Mouse (Mus musculus): ENCODE results near the gene Gm45062.

Gm45062 gene

DNA sequence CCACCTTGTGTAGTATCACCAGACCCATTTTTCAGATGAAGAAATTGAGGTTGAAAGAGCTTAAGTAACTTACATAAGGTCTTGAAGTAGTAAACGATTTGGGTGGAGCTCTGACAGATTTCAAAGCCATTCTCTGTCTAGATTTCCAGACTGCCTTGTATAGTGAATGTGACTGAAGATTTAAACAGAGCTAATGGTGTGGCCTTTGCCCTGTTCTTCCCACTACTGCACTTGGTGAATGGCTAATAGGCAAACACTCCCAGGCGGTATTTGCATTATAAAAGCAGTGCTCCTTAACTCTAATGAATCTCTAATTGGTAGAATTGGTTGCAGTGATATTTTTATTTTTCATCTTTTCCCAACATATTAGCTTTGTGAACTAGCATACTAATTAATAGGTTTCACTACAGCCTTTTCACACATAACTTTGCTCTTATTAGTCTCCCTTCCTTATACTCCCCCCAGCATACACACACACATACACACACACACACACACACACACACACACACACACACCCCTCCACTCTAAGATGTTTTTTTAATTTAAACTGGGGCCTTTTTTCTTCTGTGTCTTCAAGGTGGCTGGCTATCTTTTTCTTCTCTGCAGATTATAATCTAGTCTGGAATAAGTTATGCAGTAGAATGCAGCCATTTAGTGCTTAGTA, 109.1 kb downstream of the Gm45062 start:
- no peak for DNase-seq (ENCODE audit: extremely low spot score)

DNA sequence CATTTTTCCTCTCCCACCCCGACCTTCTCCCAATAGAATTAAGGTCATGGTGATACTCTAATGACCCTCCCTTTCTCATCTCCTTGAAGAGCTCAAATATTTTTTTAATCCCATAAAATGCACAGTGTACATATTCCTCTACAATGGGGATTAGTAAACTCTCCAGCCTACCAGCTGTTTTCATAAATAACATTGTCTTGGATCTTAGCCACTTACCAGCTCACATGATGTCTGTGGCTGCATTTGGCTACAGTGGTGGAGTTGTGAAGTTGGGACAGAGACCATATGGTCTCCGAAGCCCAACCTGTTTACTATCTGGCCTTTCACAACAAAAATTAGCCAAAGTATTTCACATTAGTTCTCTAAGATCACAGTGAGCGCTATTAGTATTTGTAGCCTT, 111.4 kb downstream of the Gm45062 start:
- no peak for DNase-seq (ENCODE audit: extremely low spot score)

DNA sequence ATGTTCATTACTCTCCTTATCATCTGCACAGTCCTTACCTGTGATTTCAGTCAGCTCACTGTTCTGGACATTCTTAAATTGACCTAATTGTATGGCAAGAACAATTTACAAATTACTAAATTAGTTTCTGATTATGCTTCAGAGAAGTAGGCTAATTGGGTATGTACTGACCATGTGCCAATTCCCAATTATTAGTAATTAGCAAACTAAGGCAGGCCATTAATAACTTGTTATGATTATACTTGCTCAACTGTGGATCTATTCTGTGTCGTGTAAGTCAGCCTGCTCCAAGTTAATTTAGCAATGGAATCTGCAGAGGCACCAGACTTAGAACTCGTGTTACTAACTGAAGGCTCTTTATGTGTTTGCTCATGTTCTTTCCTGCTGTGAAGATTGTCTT, 113.8 kb downstream of the Gm45062 start:
- DNase-seq (ENCODE audit: extremely low spot score): no peak

DNA sequence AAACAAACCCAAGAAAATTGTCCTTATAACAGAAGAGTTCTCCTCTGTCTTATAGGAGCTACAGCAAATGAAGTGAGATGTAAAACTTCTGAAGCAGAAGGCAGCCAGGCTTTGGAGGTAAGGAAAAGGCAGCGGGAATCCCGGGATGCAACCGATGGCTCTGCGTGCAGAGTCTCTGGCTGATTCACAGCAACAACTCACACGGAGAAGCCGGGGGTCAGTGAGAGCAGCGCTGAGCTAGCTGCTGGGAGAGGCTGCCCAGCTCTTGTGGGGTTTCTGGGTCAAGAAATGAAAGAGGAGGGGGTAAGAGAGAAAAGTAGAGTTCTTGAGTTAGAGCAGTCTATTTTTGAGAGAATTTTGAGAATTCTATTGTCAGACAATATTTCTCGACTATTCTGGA, 114.6 kb downstream of the Gm45062 start:
- DNase-seq (ENCODE audit: extremely low spot score): no peak

DNA sequence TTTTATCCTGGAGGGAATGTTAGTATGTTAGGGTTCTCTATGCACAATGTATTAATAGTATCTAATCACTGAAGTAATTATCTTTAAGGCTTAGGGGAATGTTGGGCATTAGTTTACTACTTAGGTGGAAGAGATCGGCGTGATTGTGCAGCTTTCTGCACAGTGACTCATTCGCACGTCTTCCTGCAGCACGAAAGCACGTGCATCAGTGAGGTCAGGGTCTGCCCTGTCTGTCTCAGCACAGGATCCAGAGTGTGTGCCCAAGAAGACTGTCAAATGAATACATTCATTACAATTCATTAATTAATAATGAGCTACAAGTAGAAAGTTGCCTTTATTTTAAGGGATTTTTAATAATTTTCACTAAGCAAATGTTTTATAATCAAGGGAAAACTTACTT, 115.0 kb downstream of the Gm45062 start:
- no peak for DNase-seq (ENCODE audit: extremely low spot score)

DNA sequence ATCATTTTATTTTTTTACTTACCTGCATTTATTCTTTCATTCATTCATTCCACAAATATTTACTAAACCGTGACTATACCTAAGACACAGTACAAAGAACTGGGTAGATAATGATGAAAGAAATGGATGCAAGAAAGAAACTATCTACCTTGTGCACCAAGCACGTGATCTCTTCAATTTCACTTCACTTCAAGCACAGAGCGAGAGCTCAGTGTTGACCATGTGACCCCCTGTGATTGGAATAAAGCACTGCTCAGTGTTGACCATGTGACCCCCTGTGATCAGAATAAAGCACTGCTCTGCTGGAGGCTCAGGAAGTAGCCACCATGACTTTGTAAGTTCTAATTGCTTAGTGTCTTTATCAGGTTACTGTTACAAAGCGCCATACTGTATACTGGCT, 115.5 kb downstream of the Gm45062 start:
- DNase-seq (ENCODE audit: extremely low spot score): no peak

DNA sequence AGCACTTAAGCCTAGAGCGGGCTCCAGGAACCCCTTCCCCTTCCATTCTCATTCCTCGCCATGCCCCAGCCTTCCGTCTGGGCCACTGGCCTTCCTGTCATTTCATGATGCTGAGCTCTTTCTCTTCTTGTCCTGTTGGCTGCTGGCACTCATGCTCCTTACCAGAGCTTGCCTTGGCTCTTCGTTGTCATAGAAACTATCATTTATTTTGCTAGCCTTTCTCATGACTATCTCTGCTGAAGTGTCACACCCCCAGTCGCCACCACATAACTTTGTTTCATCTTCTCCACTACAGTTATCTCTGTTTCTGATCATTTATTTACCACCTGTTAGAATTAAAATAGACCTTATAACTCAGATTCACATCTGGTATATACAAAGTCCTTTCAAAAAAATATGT, 117.1 kb downstream of the Gm45062 start:
- no peak for DNase-seq (ENCODE audit: extremely low spot score)

DNA sequence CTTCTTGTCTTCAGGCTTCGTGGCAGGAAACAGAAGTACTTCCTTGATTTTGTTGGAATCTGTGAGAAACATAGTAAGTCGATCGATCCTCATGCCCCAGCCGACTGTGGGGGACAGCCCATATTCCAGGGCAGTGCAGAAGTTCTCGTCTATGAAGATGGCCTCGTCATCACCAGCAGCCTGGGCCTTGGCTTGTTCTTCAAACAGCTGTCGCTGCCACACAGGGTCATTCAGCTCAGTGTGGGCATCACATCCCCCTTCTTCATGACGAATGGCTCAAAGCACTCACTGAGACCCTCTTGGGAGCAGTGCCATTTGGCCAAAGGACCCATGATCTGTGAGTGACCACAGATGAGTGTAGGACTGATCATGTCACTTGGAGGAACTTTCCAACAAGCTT, 118.4 kb downstream of the Gm45062 start:
- no peak for DNase-seq (ENCODE audit: extremely low spot score)

DNA sequence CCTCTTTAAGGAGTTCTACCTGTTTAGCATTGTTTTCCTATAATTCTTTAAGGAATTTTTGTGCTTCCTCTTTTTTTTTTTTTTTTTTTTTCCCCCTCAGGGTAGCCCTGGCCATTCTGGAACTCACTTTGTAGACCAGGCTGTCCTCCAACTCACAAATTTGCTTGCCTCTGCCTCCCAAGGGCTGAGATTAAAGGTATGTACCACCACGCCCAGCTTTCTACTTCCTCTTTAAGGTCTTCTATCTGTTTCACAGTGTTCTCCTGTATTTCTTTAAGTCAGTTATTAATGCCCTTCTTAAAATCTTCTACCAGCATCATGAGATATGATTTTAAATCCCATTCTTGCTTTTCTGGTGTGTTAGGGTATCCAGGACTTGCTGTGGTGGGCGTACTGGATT, 130.1 kb downstream of the Gm45062 start:
- no peak for DNase-seq (ENCODE audit: extremely low spot score)

DNA sequence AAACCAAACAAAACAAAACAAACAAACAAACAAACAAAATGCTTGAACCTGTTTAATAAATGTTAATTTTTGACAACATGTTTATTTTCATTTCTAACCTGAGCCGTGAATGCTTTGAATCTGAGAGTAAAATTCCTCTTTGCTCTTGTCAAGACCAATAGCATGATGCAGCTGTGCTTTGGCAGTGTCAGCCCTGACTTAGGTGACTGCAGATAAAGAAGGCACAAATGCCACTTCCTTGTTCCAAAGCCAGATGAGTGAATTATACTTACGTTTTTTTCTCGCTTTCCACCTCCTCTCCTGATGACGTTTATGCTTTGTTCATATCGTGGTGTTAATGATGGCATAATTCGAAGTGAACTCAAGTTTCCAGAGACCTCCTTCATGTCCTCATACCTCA, 131.0 kb downstream of the Gm45062 start:
- DNase-seq (ENCODE audit: extremely low spot score): no peak

DNA sequence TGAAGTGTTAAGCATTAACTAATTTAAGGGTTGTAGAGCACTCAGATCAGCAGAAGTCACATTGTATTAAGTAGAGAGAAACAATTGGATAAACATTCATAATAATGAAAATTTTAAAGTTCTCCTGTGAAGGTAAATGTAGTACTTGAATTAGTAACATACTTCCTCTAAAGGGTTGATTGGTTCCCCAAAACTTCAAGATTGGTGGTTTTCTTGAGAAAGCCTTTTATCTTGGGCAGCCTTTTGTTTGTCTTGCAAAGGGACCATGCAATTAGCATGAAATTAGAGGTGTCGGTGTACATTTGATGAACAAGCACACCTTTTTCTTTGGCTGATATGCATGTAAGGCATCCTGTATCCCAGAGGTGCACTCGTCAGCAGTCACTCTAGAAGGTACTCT, 131.7 kb downstream of the Gm45062 start:
- no peak for DNase-seq (ENCODE audit: extremely low spot score)

DNA sequence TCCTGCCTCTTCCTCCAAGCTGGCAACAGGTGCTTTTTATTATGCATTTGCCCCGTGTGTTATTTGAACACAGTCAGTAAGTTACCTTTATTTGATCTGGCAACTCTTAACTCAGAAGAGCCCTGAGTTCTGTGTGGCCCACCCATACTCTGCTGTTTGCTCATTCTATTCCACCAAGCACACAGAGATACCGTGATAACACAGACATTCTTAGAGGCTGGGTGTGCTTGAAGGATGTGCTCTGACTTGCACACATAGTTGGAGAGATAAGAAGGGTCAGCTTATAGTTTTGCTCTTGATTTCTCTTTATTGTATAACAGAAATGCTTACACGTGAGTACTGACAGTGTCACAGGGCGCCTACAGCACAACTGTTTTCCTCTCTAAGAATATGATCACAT, 133.8 kb downstream of the Gm45062 start:
- no peak for DNase-seq (ENCODE audit: extremely low spot score)

DNA sequence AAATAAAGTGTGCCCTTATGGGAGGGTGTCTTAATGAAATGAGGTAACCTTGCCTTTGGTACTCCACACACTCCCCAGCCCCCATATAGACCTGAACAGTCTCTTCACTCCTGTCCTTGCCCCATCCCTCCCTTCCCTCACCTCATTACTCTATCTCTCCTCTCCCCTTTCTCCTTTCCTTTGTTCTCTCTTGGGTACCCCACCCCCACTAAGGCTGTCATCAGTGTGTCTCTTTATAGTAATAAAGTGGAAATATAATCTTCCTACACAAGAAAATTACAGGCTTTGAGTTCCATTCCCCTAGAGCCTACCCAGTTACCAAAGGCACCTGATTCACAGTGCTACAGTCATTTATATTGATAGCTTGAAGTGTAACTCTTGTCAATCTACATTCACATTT, 134.8 kb downstream of the Gm45062 start:
- no peak for DNase-seq (ENCODE audit: extremely low spot score)

DNA sequence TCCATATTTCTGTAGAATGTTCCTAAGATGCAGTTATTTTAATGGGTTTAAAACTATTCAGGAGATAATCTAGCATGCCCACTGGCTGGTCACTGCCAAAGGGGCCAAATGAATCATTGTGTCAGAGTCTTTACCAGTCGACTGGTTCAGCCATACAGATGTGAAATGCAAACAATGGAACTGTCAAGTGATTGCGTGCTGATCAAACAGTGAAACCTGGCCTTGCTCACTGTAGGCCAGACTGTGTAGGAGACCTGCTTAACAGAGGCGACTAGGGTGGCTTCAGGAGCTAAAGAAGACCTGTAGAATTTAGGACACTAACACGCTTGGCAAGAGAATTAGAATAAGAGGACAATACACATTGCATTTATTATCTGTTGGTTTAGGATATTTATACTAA, 135.8 kb downstream of the Gm45062 start:
- DNase-seq (ENCODE audit: extremely low spot score): no peak

DNA sequence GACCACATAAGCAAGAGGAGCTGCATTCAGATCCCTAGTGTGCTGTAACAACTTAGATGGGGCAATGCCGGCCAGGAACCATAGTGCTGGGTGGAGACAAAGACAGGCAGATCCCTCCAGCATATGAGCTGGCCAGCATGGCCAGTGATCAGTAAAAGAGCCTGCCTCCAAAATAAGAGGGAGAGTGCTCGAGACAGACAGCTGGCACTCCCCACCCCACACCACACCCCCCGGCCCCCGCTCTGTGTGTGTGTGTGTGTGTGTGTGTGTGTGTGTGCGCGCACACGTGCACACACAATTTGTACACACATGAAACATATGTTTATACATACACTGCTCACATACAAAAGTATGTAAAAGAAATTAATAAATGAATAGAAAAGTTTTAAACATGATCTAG, 138.0 kb downstream of the Gm45062 start:
- no peak for DNase-seq (ENCODE audit: extremely low spot score)

DNA sequence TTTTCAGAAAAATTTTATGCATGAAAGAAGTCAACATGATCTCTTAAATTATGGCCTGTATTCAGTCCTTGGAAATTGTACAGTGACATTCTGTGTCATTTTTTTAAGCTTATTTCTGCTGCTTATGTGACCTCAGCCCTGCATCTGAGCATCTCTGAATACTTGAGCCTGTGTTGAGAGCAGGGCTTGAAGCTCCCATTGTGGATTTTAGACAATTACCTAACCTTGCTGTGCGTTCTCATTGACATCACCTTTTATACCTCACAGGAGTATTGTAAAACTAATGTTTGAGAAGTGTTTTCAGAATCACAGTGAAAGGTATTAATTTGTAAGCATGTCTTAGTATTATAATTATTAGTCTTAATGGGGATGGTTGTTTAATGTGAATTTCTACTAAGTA, 140.5 kb downstream of the Gm45062 start:
- no peak for DNase-seq (ENCODE audit: extremely low spot score)

DNA sequence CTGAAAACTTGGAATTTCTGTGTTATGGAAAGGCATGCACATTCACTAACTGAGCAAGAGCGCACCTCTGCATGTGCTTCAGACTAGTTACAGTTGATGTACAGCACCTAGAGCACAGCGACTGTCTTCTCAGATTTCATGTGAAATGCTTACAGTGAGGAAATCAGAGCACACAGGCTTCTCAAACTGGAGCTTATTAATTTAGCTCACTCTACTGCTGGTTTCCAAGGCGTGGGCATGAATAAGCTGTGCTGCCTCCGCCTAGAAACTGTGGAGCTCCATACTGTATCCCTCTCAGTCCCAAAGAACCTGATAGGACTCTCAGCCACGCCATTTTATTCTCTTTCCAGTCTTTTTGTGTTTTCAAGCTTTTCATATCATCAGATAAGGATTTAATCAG, 143.9 kb downstream of the Gm45062 start:
- DNase-seq (ENCODE audit: extremely low spot score): no peak

DNA sequence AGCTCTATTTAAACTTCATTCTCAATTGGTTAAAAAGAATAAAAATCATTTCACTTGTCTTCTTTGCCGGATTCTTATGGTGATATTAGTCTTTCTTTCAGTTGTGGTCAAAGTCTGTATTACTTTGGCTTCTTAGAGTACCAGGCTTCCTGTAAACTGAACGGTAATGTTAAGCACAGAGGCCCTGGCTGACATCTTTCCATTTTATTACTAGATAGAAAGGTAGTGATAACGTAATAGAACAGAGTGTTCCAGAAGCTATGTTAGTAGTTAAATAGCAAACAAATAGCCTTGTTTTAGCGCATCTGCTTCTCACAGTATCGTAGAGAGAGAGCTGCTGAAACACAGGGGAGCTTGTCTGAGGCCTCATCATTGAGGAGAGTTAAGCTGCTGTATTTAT, 146.6 kb downstream of the Gm45062 start:
- no peak for DNase-seq (ENCODE audit: extremely low spot score)

DNA sequence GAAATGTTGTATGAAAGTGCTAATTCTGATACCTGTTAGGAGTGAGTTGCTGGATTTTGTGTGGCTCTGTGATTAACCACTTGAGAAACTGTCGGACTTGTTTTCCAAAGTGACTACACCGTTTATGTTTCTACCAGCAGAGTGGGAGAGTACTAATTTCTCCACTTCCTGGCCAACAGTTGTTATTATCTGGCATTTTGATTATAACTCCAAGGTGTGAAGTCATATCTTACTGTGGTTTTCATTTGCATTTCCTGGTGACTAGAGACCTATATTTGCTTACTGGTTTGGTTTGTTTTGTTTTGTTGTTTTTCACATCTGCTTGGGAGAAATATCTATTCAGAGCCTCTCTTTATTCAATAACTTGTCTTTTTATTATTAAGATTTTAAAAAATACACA, 149.1 kb downstream of the Gm45062 start:
- DNase-seq (ENCODE audit: extremely low spot score): no peak

DNA sequence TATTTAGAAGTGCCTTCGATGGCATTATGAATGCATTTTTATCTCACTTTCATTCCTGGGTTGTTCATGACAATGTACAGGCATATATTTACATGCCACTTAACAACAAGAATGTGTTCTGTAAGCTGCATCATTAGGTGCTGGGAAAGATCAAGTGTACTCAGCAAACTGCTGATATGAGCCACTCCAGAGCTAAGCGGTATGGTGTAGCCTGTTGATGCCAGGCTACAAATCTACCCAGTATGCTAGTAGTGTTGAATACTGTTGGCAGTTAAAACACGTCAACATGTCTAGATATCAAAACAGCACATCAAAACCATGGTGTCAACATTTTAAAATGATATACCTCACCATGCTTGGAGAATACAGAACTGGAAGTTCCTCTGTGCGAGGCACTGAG, 150.6 kb downstream of the Gm45062 start:
- no peak for DNase-seq (ENCODE audit: extremely low spot score)

DNA sequence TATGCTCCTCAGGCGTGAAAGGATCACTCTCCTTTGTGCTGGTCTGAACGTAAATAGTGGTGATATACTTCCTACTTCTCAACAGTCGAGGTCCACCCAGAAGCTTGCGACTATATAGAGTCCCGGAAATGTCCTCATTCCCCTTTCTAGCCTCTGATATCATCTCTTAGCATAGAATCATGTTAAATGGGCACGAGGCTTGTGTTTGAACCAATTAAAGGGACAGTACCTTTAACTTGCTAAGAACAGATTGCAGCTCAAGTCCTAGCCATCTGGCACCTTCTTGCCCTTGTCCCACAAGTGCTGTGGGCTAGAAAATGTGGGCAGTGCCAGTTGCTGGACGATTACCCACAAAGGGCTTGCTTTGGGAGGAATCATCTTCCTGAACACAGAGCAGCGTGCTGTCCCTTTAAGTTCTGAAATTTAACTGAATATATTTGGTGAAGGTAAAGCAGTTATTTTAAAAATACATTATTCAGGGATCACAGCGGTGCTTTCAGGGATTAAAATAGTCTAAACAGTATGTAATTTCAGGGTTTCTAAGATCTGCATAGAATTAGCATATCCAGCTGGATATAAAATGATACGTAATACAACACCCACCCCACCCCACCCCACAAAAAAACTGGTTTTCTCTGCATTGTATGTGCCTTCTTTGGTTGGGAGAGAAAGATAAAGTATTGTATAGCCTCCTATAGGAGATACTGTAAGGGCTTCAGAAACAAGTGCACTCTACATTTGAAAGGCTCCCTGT, 153.8 kb downstream of the Gm45062 start:
- no peak for DNase-seq (ENCODE audit: extremely low spot score)

DNA sequence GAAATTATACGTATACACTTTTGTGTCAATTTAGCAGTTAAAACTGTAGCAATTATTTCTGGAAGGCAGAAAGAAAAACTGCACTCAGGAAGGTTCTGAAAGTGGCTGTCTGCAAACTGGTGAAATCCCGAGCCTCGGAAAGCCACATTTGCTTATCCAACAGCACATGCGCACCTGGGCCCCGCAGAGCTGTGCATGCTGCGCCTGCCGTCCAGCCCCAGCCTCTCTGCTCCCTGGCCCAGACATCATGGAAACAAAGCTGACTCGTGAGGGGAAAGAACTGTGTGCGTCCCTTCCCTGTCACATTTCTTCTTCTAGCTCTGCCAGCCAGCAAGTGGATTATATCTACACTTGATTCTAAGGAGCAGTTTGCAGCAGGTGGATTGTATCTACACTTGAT, 154.8 kb downstream of the Gm45062 start:
- no peak for DNase-seq (ENCODE audit: extremely low spot score)

DNA sequence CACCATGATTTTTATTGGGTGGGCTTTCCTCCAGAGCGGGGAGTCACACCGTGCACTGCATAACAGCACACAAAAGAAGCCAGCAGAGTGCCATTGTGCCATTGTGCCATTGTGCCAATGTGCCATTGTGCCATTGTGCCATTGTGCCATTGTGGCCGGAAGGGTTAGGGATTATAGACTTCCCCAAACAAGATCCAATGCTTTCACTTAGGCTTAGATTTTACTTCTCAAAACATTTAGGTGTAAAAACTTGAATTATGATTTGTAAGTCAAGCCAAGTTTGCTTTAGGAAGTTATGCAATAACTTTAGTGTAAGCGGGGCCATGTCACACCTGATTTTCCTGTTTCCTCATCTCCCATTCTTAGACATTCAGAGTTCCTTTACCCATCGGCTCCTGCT, 156.6 kb downstream of the Gm45062 start:
- DNase-seq (ENCODE audit: extremely low spot score): no peak

All from embryo, embryonic 9.5 days (tissue).